Mouse (Mus musculus) heart, adult 10 weeks (tissue): Measurements from ENCODE around the gene Gm4847. TPM values are rescaled to one million over a fixed set of nuclear protein-coding genes. Genes with fewer than 3 reads are reported as not detected.

Experiments used
- polyA plus RNA-seq: library from polyadenylated mRNA; stranded (reverse); fragments of 350-450 nt; fragmentation: Illumina TruSeq; extraction: RNeasy Lipid Tissue Mini Kit (QIAGEN cat#74804); gene quantifications from one replicate; pipeline ENCODE4 v1.2.3, GENCODE M21; 2014; ENCODE audit warnings: low read depth, low replicate concordance

Gene Gm4847
- polyA plus RNA-seq, result not detected

GRCm38 (mm10) chr1:166647593-166647992, at the start of gene Gm4847:
Gm4847 (minus strand) TSS chr1:166647693.

GRCm38 (mm10) chr1:166681745-166682144, 34.3 kb upstream of the Gm4847 start, which contains the start of gene Fmo9:
Fmo9 (minus strand) TSS chr1:166681845.

Other genes starting within 250 kb of the Gm4847 start
- gene Pogk, start 237.8 kb downstream of the Gm4847 start, polyA plus RNA-seq, result 9.0 TPM
- not detected for gene Gm4846, start 150.1 kb downstream of the Gm4847 start, polyA plus RNA-seq
- gene Fmo9, start 34.2 kb upstream of the Gm4847 start, polyA plus RNA-seq, result not detected